Mouse (Mus musculus): Measurements from ENCODE around the gene Hsf2bp. TPM values are rescaled to one million over a fixed set of nuclear protein-coding genes. Genes with fewer than 3 reads are reported as not detected.

Hsf2bp gene
- polyA plus RNA-seq, 1 experiment: not detected

DNA sequence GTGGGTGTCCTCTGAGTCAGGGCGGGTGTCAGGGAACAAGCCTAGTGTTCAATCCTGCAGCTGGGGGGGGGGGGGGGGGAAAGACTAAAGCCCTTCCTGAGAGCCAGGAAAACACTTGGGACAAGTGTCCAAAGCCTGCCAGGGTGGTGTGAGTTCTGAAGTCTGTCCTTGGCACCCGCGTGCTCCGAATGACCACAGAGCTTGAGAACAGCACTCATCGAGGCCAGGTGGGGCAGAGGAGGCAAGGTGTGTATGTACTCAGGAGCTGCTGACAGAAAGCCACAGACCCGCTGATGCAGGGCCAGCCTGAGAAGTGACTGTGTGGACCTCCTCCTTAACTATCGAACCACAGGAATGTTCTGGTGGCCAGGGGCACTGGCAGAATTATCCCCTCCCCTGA is 116.5 kb downstream of the Hsf2bp start:
- no peak for TF ChIP-seq GATA1 (IDR thresholded peaks at IDR 0.05; ENCODE audit: borderline replicate concordance, low read length)
- TF ChIP-seq FLI1 (IDR thresholded peaks at IDR 0.05; ENCODE audit: low read length): no peak
- H3K4me1 ChIP-seq: peaks cover 76% of the 10 kb centered on the region

DNA sequence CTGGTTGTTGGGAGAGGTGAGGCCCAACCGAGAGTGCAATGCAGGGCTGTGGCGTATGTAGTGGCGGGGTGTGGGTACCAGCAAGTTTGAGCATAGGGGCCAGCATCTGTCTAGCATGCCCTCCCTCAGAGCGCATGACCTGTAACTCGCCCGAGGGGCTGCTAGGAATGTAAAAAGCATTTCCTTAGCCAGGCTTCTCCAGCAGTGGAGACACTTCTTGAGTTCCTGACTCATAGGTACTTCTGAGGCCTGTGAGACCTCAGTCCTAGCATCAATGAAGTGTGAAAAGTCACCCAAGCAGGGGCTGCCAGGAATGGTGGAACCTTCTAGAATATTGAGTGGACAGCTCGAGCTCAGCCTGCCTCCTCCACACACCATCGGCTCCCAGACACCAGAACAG is 117.8 kb downstream of the Hsf2bp start:
- H3K27me3 ChIP-seq (replicated peaks): peaks cover 27% of the 10 kb centered on the region
- H3K4me1 ChIP-seq: peaks cover 68% of the 10 kb centered on the region
- no peaks in the 10 kb centered on the region for H3K9me3 ChIP-seq
- H3K4me3 ChIP-seq (replicated peaks): no peak overlapping the region
- TF ChIP-seq FLI1 (IDR thresholded peaks at IDR 0.05; ENCODE audit: low read length): no peak
- no peak for TF ChIP-seq GATA1 (IDR thresholded peaks at IDR 0.05; ENCODE audit: borderline replicate concordance, low read length)
- H3K36me3 ChIP-seq (replicated peaks; ENCODE audit: low read length): no peaks in the 10 kb centered on the region

More for the DNA sequence above, 116.5 kb downstream of the Hsf2bp start:
- H3K4me3 ChIP-seq (replicated peaks): no peak overlapping the region
- H3K9me3 ChIP-seq: no peaks in the 10 kb centered on the region
- H3K36me3 ChIP-seq (replicated peaks; ENCODE audit: low read length): no peaks in the 10 kb centered on the region
- peaks cover 27% of the 10 kb centered on the region for H3K27me3 ChIP-seq (replicated peaks)

DNA sequence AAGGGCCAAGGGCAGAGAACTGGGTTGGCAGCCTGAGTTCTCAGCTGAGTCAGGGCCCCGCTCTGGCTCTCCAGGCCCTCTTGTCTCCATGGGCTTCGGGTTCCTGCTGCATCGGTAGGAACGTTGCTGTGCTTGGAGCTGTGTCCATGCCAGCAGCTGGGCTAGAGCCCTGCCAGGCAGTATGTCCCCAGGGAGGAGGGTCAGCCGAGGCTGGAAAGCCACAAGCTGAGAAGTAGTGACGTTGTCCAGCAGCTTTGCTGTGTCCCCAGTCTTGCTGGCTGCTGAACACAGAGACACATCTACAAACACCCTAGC is 119.7 kb downstream of the Hsf2bp start:
- H3K9me3 ChIP-seq: no peaks in the 10 kb centered on the region
- TF ChIP-seq GATA1 (IDR thresholded peaks at IDR 0.05; ENCODE audit: borderline replicate concordance, low read length): no peak
- no peak for TF ChIP-seq FLI1 (IDR thresholded peaks at IDR 0.05; ENCODE audit: low read length)
- no peaks in the 10 kb centered on the region for H3K36me3 ChIP-seq (replicated peaks; ENCODE audit: low read length)
- peaks cover 28% of the 10 kb centered on the region for H3K27me3 ChIP-seq (replicated peaks)
- peaks cover 51% of the 10 kb centered on the region for H3K4me1 ChIP-seq
- H3K4me3 ChIP-seq (replicated peaks): no peak overlapping the region

DNA sequence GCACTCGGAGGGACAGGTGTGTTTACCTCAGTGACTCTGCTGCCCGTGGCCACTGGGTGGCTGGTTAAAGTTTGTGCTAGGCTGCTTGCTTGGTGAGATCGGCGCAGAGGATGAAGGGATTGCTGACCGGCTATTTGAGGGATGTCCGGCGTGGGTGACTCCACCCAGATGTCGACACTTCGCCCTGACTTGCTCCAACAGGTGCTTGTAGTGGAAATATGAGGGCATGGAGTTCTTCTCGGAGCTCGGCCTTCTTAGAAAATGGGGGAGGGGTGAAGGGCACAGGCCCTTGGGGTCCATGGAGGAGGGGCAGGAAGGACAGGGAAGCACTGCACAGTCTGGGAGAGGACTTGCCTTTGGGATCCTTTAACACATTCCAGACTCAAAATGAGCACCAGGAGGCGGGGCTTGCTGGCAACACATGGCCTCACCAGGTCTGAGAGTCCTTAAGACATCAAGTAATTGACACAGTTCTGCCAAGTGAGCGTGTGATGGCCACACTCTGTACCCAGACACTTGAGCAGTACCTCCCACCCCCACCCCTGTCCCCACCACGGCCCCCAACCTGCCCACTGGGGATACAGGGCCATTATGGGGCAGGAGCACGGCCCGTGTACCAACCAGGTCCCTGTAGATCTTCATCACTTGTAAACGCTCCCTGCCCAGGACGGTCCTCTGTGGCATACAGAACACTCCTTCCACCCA is 120.2 kb downstream of the Hsf2bp start:
- Histone ChIP-seq H3K36me3 (replicated peaks; ENCODE audit: low read length) (no peaks in the 10 kb centered on the region), H3K4me1 (peaks cover 46% of the 10 kb centered on the region), H3K4me3 (replicated peaks) (no peak overlapping the region), H3K9me3 (no peaks in the 10 kb centered on the region), H3K27me3 (replicated peaks) (peaks cover 28% of the 10 kb centered on the region)
- TF ChIP-seq GATA1 (IDR thresholded peaks at IDR 0.05; ENCODE audit: borderline replicate concordance, low read length): no peak
- TF ChIP-seq FLI1 (IDR thresholded peaks at IDR 0.05; ENCODE audit: low read length): no peak

DNA sequence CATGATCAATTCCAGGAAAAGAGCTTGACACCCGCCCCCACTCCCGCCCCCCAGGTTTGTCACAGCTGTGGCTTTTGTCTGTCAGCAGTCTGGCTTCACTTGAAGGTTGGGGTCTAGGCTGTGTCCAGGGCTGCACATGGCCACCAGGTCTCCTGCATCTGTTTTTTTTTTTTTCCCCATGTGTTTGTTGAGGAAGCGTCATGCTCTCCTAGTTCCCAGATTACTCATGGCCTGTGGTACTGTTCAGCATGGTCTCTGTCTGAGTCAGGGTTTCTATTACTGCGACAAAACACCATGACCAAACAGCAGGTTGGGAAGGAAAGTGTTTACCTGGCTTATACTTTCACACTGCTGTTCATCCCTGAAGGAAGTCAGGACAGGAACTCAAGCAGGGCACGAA is 121.8 kb downstream of the Hsf2bp start:
- Histone ChIP-seq H3K27me3 (replicated peaks) (peaks cover 32% of the 10 kb centered on the region), H3K36me3 (replicated peaks; ENCODE audit: low read length) (no peaks in the 10 kb centered on the region), H3K4me3 (replicated peaks) (no peak overlapping the region), H3K4me1 (peaks cover 35% of the 10 kb centered on the region), H3K9me3 (no peaks in the 10 kb centered on the region)
- TF ChIP-seq FLI1 (IDR thresholded peaks at IDR 0.05; ENCODE audit: low read length) (no peak), GATA1 (IDR thresholded peaks at IDR 0.05; ENCODE audit: borderline replicate concordance, low read length) (no peak)

DNA sequence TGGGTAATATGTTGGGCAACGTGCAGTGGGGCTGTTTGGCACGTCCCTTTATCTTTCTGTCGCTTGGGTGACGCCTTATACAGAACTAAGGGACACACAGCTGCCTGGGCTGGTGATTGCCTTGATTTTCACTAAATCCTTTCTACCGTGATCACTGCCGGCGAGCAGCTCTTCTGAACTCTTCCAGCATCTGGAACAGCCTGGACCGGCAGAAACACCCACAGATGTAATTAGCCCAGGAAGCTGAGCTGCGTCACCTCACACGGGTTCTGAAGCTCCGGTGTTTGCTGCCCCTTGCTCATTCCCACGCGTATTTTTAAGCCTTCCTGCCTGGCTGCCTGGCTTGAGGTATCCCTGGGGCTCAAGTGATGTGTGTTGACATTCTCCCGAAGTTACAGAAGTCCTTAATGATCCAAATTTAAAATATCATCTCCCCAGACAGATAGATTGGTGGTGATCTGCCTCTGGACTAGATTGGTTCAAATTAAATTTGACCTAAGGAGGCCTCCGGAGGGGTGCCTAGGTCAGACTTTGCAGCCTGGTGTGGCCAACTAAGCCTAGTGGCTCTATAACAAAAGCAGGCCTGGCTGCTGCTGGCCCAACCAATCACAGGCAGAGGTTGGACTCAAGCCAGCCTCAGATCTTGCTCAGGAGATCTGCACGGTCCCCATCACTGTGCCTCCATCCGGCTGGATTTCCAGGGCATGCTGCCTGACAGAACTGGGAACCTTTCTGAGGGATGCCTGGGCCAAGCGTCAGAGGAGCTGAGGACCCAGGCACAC is 123.1 kb downstream of the Hsf2bp start:
- no peaks in the 10 kb centered on the region for H3K36me3 ChIP-seq (replicated peaks; ENCODE audit: low read length)
- TF ChIP-seq FLI1 (IDR thresholded peaks at IDR 0.05; ENCODE audit: low read length) (no peak), GATA1 (IDR thresholded peaks at IDR 0.05; ENCODE audit: borderline replicate concordance, low read length) (no peak)
- H3K9me3 ChIP-seq: no peaks in the 10 kb centered on the region
- peaks cover 23% of the 10 kb centered on the region for H3K4me1 ChIP-seq
- H3K27me3 ChIP-seq (replicated peaks): peaks cover 42% of the 10 kb centered on the region
- no peak overlapping the region for H3K4me3 ChIP-seq (replicated peaks)

DNA sequence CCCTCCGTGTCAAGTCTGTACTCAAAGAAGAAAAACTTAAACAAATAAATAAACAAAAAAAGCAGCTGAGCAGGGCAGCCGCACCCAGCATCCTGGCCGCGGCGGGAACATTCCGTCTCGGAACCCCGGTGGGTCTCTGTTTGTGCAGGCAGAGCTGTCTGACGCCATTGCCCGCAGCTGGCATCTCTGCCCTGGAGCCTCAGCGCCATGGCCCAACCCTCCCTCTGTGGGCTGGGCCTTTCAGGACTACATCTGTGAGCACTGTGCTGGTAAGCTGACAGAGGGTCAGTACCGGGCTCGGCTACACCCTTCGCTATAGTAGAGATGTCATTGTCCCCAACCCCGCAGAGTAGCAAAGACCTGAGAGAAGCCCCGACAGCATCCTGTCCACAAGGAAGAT is 123.8 kb downstream of the Hsf2bp start:
- Histone ChIP-seq H3K27me3 (replicated peaks) (peaks cover 44% of the 10 kb centered on the region), H3K4me1 (peaks cover 27% of the 10 kb centered on the region)

DNA sequence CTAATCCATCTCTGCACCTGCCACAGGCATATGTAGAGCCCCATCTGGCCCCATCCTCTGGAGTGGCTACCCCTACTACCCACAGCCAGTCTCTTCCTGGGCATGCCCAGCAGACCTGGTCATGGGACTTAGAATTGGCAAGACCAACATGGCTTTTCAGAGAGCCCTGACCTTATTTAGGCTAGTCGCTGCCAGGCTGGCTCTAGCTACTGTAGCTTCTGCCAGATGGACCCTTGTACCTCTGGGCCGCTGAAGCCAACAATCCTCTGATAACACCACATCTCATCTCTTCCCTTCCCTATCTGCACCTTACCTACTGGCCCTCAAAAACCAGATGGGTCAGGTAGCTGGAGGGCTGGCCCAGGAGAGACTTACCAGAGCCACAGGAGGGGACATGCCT is 127.2 kb downstream of the Hsf2bp start:
- H3K4me1 ChIP-seq: peaks cover 40% of the 10 kb centered on the region
- no peaks in the 10 kb centered on the region for H3K9me3 ChIP-seq
- no peak for TF ChIP-seq GATA1 (IDR thresholded peaks at IDR 0.05; ENCODE audit: borderline replicate concordance, low read length)
- TF ChIP-seq FLI1 (IDR thresholded peaks at IDR 0.05; ENCODE audit: low read length): no peak
- peaks cover 33% of the 10 kb centered on the region for H3K27me3 ChIP-seq (replicated peaks)
- no peak overlapping the region for H3K4me3 ChIP-seq (replicated peaks)
- peaks cover 4% of the 10 kb centered on the region for H3K36me3 ChIP-seq (replicated peaks; ENCODE audit: low read length)

More for the DNA sequence above, 123.8 kb downstream of the Hsf2bp start:
- Histone ChIP-seq H3K4me3 (replicated peaks) (no peak overlapping the region), H3K9me3 (no peaks in the 10 kb centered on the region), H3K36me3 (replicated peaks; ENCODE audit: low read length) (no peaks in the 10 kb centered on the region)
- TF ChIP-seq FLI1 (IDR thresholded peaks at IDR 0.05; ENCODE audit: low read length) (no peak), GATA1 (IDR thresholded peaks at IDR 0.05; ENCODE audit: borderline replicate concordance, low read length) (no peak)

DNA sequence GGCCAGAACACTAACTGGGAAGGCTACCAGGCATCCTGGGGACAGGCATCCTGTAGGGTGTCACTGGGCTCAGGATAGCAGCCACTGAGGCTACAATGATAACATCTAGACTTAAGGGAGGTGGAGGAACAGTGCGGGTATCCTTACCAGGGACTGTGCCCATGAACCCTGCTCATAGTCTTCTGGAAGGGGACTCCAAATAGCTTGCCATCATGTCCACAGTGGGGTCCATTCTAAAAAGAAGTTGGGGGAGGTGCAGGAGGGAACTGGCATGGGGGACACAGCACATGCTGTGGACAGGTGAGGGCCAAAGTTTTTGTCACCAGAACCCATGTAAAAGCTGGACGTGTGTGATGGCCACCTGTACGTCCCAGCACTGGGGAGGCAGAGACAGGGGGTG is 129.7 kb downstream of the Hsf2bp start:
- H3K27me3 ChIP-seq (replicated peaks): peaks cover 28% of the 10 kb centered on the region
- TF ChIP-seq FLI1 (IDR thresholded peaks at IDR 0.05; ENCODE audit: low read length) (no peak), GATA1 (IDR thresholded peaks at IDR 0.05; ENCODE audit: borderline replicate concordance, low read length) (no peak)
- H3K4me3 ChIP-seq (replicated peaks): peak overlapping the region; percentile 40
- H3K4me1 ChIP-seq: peaks cover 60% of the 10 kb centered on the region
- H3K36me3 ChIP-seq (replicated peaks; ENCODE audit: low read length): peaks cover 8% of the 10 kb centered on the region
- H3K9me3 ChIP-seq: no peaks in the 10 kb centered on the region

DNA sequence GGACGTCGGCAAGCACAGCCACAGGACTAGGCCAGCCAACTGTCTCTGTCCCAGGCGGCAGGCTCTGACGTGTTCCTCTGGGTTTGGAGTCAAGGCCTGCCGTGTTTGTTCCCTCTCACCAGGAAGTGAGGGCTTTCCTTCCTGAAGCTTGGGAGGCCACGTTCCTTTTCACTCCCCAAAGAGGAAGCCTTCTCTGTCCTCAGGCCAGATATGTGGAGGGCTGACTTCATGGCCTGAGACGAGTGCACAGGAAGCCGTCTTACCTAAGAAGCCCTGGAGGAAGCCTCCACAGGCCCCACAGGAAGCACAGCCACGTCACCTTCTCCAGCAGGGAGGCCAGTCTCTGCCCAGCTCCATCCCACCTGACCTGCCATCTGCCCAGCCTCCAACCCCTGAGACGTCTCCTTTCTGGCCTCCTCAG is 130.3 kb downstream of the Hsf2bp start:
- Histone ChIP-seq H3K4me1 (peaks cover 66% of the 10 kb centered on the region), H3K27me3 (replicated peaks) (peaks cover 28% of the 10 kb centered on the region), H3K36me3 (replicated peaks; ENCODE audit: low read length) (peaks cover 8% of the 10 kb centered on the region), H3K9me3 (no peaks in the 10 kb centered on the region), H3K4me3 (replicated peaks) (peak overlapping the region; percentile 84)
- no peak for TF ChIP-seq GATA1 (IDR thresholded peaks at IDR 0.05; ENCODE audit: borderline replicate concordance, low read length)
- TF ChIP-seq FLI1 (IDR thresholded peaks at IDR 0.05; ENCODE audit: low read length): no peak

Data from megakaryocyte, embryonic 14.5 days (primary cell).